Mouse (Mus musculus) liver, embryonic 11.5 days (tissue): ENCODE results near the gene 4930442H23Rik. TPM values are rescaled to one million over a fixed set of nuclear protein-coding genes. Genes with fewer than 3 reads are reported as not detected.

Experiments
- ATAC-seq: fragments of 200-750 bp; cut with Nextera tagmentation; replicated peaks from 2 replicates; pipeline ENCODE4 v1.8.0; 2017; ENCODE audit warnings: moderate number of reproducible peaks, mild to moderate bottlenecking, moderate TSS enrichment, moderate library complexity; ENCODE audit not compliant: low FRiP score
- DNase-seq: peaks from one replicate; pipeline ENCODE4 v3.0.0-alpha.2; 2017; ENCODE audit warnings: low spot score
- H3K27ac ChIP-seq: fragments of 300-500 bp; sonication (generic); 2 replicates; pipeline ENCODE4 v1.5.1; 2014; ENCODE audit warnings: mild to moderate bottlenecking, low read depth, low read length, control low read depth
- H3K27me3 ChIP-seq: fragments of 300-500 bp; sonication (generic); replicated peaks from 2 replicates; pipeline ENCODE4 v1.6.1; 2014; ENCODE audit warnings: low read length, mixed read lengths; ENCODE audit not compliant: control insufficient read depth, insufficient read depth
- H3K36me3 ChIP-seq: fragments of 300-500 bp; sonication (generic); 2 replicates; pipeline ENCODE4 v1.6.1; 2014; ENCODE audit warnings: mild to moderate bottlenecking, low read length, moderate library complexity, mixed read lengths; ENCODE audit not compliant: control insufficient read depth, insufficient read depth
- H3K4me1 ChIP-seq: fragments of 300-500 bp; sonication (generic); replicated peaks from 2 replicates; pipeline ENCODE4 v1.6.1; 2014; ENCODE audit warnings: low read length, mixed read lengths; ENCODE audit not compliant: control insufficient read depth, insufficient read depth
- H3K4me2 ChIP-seq: fragments of 300-500 bp; sonication (generic); 2 replicates; pipeline ENCODE4 v1.6.1; 2014; ENCODE audit warnings: mild to moderate bottlenecking, control low read depth, moderate library complexity
- H3K4me3 ChIP-seq: fragments of 300-500 bp; sonication (generic); 2 replicates; pipeline ENCODE4 v1.5.1; 2014; ENCODE audit warnings: low read depth, low read length, control low read depth
- H3K9ac ChIP-seq: fragments of 300-500 bp; sonication (generic); 2 replicates; pipeline ENCODE4 v1.6.1; 2014; ENCODE audit warnings: low read depth, low read length, control low read depth
- H3K9me3 ChIP-seq: fragments of 300-500 bp; sonication (generic); 2 replicates; pipeline ENCODE4 v1.6.1; 2016; ENCODE audit warnings: low read length, inconsistent platforms, mixed read lengths; ENCODE audit not compliant: control insufficient read depth
- WGBS: fragments of 180-500 bp; shearing (Covaris S2); extraction: QIAGEN DNeasy Blood & Tissue Kit; methylation state at CpG from one replicate; pipeline ENCODE4 v1.1.7; 2014; 5-methylcytosine and 5-hydroxymethylcytosine counted together
- polyA plus RNA-seq: library from polyadenylated mRNA; unstranded; fragments of >200 nt; fragmentation: Nextera tagmentation; extraction: Ambion mirVana; gene quantifications from 2 replicates; pipeline ENCODE4 v1.2.1, GENCODE M21; 2014

Gene 4930442H23Rik
- polyA plus RNA-seq, 1 experiment from 2014 or later = not detected

GRCm38 (mm10) chr10:81167200-81168086, 16.2 kb downstream of the 4930442H23Rik start, which contains the start of gene Pias4:
Gene Pias4, minus strand, starts transcription at chr10:81167923.
- Histone ChIP-seq H3K4me2 (peak within 1 kb of the TSS; percentile 93), H3K9ac (peak within 1 kb of the TSS; percentile 87), H3K4me3 (peak within 1 kb of the TSS; percentile 92), H3K4me1 (peaks cover 19% of the 10 kb centered on the region), H3K27me3 (no peaks in the 10 kb centered on the region), H3K27ac (peak within 1 kb of the TSS; percentile 96), H3K36me3 (peaks cover 13% of the 10 kb centered on the region), H3K9me3 (no peaks in the 10 kb centered on the region)
- DNase-seq (peak; percentile 99), ATAC-seq (peak; percentile 88)
- under 1% methylated on average over 64 of the region's 64 CpGs for WGBS

- Histone ChIP-seq H3K4me2 (no peak overlapping the region), H3K27me3 (no peaks in the 10 kb centered on the region), H3K27ac (no peak overlapping the region), H3K4me1 (peaks cover 26% of the 10 kb centered on the region), H3K4me3 (no peak overlapping the region), H3K9ac (0 out of 2 replicates have a peak overlapping the region, but pooled peaks have one; percentile 30), H3K9me3 (no peaks in the 10 kb centered on the region), H3K36me3 (peaks cover 25% of the 10 kb centered on the region)
- DNase-seq (no peak), ATAC-seq (no peak)
- 76% methylated on average over 8 of the region's 8 CpGs for WGBS
These were observed 18.5 kb downstream of the 4930442H23Rik start for GRCm38 (mm10) chr10:81165118-81165517.

GRCm38 (mm10) chr10:81162318-81162652, 21.4 kb downstream of the 4930442H23Rik start:
- H3K9me3 ChIP-seq = no peaks in the 10 kb centered on the region
- H3K4me2 ChIP-seq = peak overlapping the region; percentile 32; the same call in 1 of the 2 replicates
- no peak overlapping the region for H3K27ac ChIP-seq
- H3K9ac ChIP-seq = no peak overlapping the region
- H3K27me3 ChIP-seq = no peaks in the 10 kb centered on the region
- peaks cover 18% of the 10 kb centered on the region for H3K4me1 ChIP-seq
- ATAC-seq (0 out of 2 replicates have a peak, but pooled peaks have one; percentile 30), DNase-seq (no peak)
- peaks cover 41% of the 10 kb centered on the region for H3K36me3 ChIP-seq
- WGBS = 31% methylated on average over 2 of the region's 2 CpGs
- no peak overlapping the region for H3K4me3 ChIP-seq

GRCm38 (mm10) chr10:81161602-81162317, 21.9 kb downstream of the 4930442H23Rik start:
- no peak for DNase-seq
- 0 out of 2 replicates have a peak, but pooled peaks have one; percentile 5 for ATAC-seq
- Histone ChIP-seq H3K9me3 (no peaks in the 10 kb centered on the region), H3K4me3 (no peak overlapping the region), H3K9ac (no peak overlapping the region), H3K27me3 (no peaks in the 10 kb centered on the region), H3K27ac (no peak overlapping the region), H3K4me1 (peaks cover 15% of the 10 kb centered on the region), H3K4me2 (peak overlapping the region; percentile 32; the same call in 1 of the 2 replicates), H3K36me3 (peaks cover 46% of the 10 kb centered on the region)
- WGBS = 79% methylated on average over 8 of the region's 8 CpGs

GRCm38 (mm10) chr10:81154736-81155135, 28.9 kb downstream of the 4930442H23Rik start:
- no peak overlapping the region for H3K4me3 ChIP-seq
- H3K4me2 ChIP-seq = no peak overlapping the region
- H3K9me3 ChIP-seq = no peaks in the 10 kb centered on the region
- peaks cover 13% of the 10 kb centered on the region for H3K4me1 ChIP-seq
- H3K9ac ChIP-seq = no peak overlapping the region
- DNase-seq (no peak), ATAC-seq (no peak)
- H3K27ac ChIP-seq = no peak overlapping the region
- H3K27me3 ChIP-seq = no peaks in the 10 kb centered on the region
- WGBS = 87% methylated on average over 6 of the region's 6 CpGs
- H3K36me3 ChIP-seq = peaks cover 61% of the 10 kb centered on the region

GRCm38 (mm10) chr10:81154313-81154712, 29.3 kb downstream of the 4930442H23Rik start:
- Histone ChIP-seq H3K27ac (no peak overlapping the region), H3K36me3 (peaks cover 65% of the 10 kb centered on the region)
- 93% methylated on average over 12 of the region's 12 CpGs for WGBS

GRCm38 (mm10) chr10:81152609-81153008, 31.0 kb downstream of the 4930442H23Rik start:
- Histone ChIP-seq H3K9me3 (no peaks in the 10 kb centered on the region), H3K27me3 (no peaks in the 10 kb centered on the region), H3K4me2 (peak overlapping the region; percentile 14; the same call in 1 of the 2 replicates), H3K9ac (no peak overlapping the region), H3K4me1 (peaks cover 13% of the 10 kb centered on the region), H3K36me3 (peaks cover 68% of the 10 kb centered on the region), H3K4me3 (no peak overlapping the region), H3K27ac (peak overlapping the region; percentile 6; the same call in 1 of the 2 replicates)
- no peak for DNase-seq
- ATAC-seq = peak; percentile 27
- 64% methylated on average over 12 of the region's 12 CpGs for WGBS

More at GRCm38 (mm10) chr10:81154313-81154712, 29.3 kb downstream of the 4930442H23Rik start:
- Histone ChIP-seq H3K4me1 (peaks cover 13% of the 10 kb centered on the region), H3K9me3 (no peaks in the 10 kb centered on the region), H3K9ac (no peak overlapping the region), H3K27me3 (no peaks in the 10 kb centered on the region), H3K4me3 (no peak overlapping the region), H3K4me2 (no peak overlapping the region)
- DNase-seq (no peak), ATAC-seq (0 out of 2 replicates have a peak, but pooled peaks have one; percentile 8)

GRCm38 (mm10) chr10:81151261-81151660, 32.4 kb downstream of the 4930442H23Rik start:
- H3K4me3 ChIP-seq = no peak overlapping the region
- H3K4me2 ChIP-seq = no peak overlapping the region
- no peak overlapping the region; the same call in 1 of the 2 replicates for H3K27ac ChIP-seq
- H3K4me1 ChIP-seq = peaks cover 13% of the 10 kb centered on the region
- no peak overlapping the region for H3K9ac ChIP-seq
- peaks cover 71% of the 10 kb centered on the region for H3K36me3 ChIP-seq
- H3K9me3 ChIP-seq = no peaks in the 10 kb centered on the region
- no peak for ATAC-seq
- no peak for DNase-seq
- WGBS = 71% methylated on average over 6 of the region's 6 CpGs
- no peaks in the 10 kb centered on the region for H3K27me3 ChIP-seq
